Mouse (Mus musculus): ENCODE measurements around the gene Tgfbr3.

Gene Tgfbr3

GRCm38 (mm10) chr5:107202801-107203559 lies 86.4 kb downstream of the Tgfbr3 start:
- no peak for DNase-seq

GRCm38 (mm10) chr5:107201509-107202182 lies 87.8 kb downstream of the Tgfbr3 start:
- DNase-seq = no peak

- no peak for DNase-seq
Measured at GRCm38 (mm10) chr5:107200853-107201341, 88.5 kb downstream of the Tgfbr3 start.

GRCm38 (mm10) chr5:107200221-107200635 lies 89.2 kb downstream of the Tgfbr3 start:
- no peak for DNase-seq

GRCm38 (mm10) chr5:107195751-107196395 lies 93.6 kb downstream of the Tgfbr3 start:
- DNase-seq = no peak

GRCm38 (mm10) chr5:107193160-107193559 lies 96.3 kb downstream of the Tgfbr3 start:
- no peak for DNase-seq

- no peak for DNase-seq
Measured at GRCm38 (mm10) chr5:107192372-107192771, 97.1 kb downstream of the Tgfbr3 start.

GRCm38 (mm10) chr5:107188551-107188950 lies 100.9 kb downstream of the Tgfbr3 start:
- DNase-seq = no peak

GRCm38 (mm10) chr5:107186206-107186605 lies 103.2 kb downstream of the Tgfbr3 start:
- no peak for DNase-seq

- no peak for DNase-seq
Measured at GRCm38 (mm10) chr5:107184158-107184883, 105.1 kb downstream of the Tgfbr3 start.

GRCm38 (mm10) chr5:107183537-107183936 lies 105.9 kb downstream of the Tgfbr3 start:
- no peak for DNase-seq

- no peak for DNase-seq
Measured at GRCm38 (mm10) chr5:107182721-107183120, 106.7 kb downstream of the Tgfbr3 start.

GRCm38 (mm10) chr5:107181820-107182219 lies 107.6 kb downstream of the Tgfbr3 start:
- DNase-seq = no peak

GRCm38 (mm10) chr5:107179194-107179593 lies 110.2 kb downstream of the Tgfbr3 start:
- DNase-seq = no peak

- DNase-seq = no peak
Measured at GRCm38 (mm10) chr5:107177791-107178190, 111.6 kb downstream of the Tgfbr3 start.

- no peak for DNase-seq
Measured at GRCm38 (mm10) chr5:107177248-107177647, 112.2 kb downstream of the Tgfbr3 start.

GRCm38 (mm10) chr5:107176796-107177195 lies 112.6 kb downstream of the Tgfbr3 start:
- no peak for DNase-seq

GRCm38 (mm10) chr5:107176196-107176595 lies 113.2 kb downstream of the Tgfbr3 start:
- no peak for DNase-seq

- DNase-seq = no peak
Measured at GRCm38 (mm10) chr5:107174188-107174587, 115.2 kb downstream of the Tgfbr3 start.

- no peak for DNase-seq
Measured at GRCm38 (mm10) chr5:107173483-107173882, 115.9 kb downstream of the Tgfbr3 start.

GRCm38 (mm10) chr5:107171861-107172260 lies 117.6 kb downstream of the Tgfbr3 start:
- DNase-seq = no peak

GRCm38 (mm10) chr5:107169796-107170195 lies 119.6 kb downstream of the Tgfbr3 start:
- no peak for DNase-seq

GRCm38 (mm10) chr5:107167872-107168300 lies 121.5 kb downstream of the Tgfbr3 start:
- peak; percentile 77 for DNase-seq
